Mouse (Mus musculus): ENCODE data around the gene Herc6. TPM values are rescaled to one million over a fixed set of nuclear protein-coding genes. Genes with fewer than 3 reads are reported as not detected.
A peak's percentile ranks its signal among the peaks of the same experiment; 100 is the strongest.

Herc6 gene
- polyA plus RNA-seq (2012; rRNA removed): 10.6 and 10.9 TPM in 2 replicates

DNA sequence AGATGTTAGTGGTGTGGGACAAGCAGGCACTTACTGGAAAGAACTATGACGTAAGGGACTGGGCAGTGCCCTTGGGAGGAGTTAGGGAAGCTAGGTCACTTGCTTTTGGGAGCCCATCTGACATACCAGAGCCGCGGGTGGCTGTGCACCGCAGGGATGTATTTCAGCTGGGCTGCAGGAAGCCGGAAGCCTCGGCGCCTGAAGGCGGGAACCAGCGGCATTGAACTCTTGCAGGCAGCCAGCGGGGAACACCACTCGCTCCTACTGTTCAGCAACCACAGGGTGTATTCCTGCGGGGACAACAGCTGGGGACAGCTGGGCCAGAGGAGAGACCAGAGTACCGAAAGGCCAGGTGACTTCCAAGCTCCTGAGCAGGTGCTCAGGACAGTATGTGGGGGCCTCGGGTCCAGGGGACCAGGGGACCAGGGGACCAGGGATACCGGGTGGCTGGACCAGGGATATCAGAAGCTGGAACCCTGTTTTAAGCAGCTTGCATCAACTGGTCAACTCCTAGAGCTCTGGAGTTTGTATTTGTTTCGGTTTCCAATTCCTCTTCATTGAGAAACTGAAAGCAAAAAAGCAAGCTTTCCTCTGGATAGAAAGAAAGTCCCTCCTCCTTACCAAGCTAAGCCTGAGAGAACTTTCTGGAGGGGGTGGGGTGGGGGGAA, at the start of gene Herc6:
Herc6 (plus strand) TSS at position 120 of the 668 bp plus-strand sequence.
- TF ChIP-seq CTCF (IDR thresholded peaks at IDR 0.05; ENCODE audit: extremely low read depth, insufficient read depth, low read length) (no peak), POLR2A (IDR thresholded peaks at IDR 0.05; ENCODE audit: extremely low read depth, insufficient read depth, low read length) (0 out of 2 replicates have a peak, but pooled peaks have one; percentile 53)
- H3K27ac ChIP-seq (ENCODE audit: insufficient read depth, low read length): peak within 1 kb of the TSS; percentile 72

DNA sequence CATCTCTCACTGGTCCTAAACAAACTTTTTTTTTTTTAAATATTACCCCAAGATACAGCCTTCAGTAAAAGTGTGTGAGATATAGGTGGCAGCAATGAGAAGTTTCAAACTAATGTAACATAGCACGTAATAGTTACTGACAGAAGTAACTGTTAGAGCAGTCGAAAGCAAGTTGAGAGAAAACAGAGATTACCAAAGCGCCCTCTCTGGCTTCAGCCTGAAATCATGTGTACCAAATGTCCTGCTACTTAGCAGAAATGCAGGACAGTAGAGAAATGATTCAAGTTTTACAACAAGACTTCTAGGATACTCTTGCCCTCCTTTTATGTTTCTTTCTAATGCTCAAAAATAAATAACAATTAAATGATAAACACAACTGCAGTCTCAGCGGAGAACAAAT, 49.8 kb upstream of the Herc6 start:
- Histone ChIP-seq H3K4me1 (ENCODE audit: control insufficient read depth, insufficient read depth, low read length) (peaks cover 4% of the 10 kb centered on the region), H3K4me3 (ENCODE audit: insufficient read depth, low read length) (no peak overlapping the region), H3K27ac (ENCODE audit: insufficient read depth, low read length) (no peak overlapping the region)
- TF ChIP-seq POLR2A (IDR thresholded peaks at IDR 0.05; ENCODE audit: extremely low read depth, insufficient read depth, low read length): no peak
- no peak for TF ChIP-seq CTCF (IDR thresholded peaks at IDR 0.05; ENCODE audit: extremely low read depth, insufficient read depth, low read length)

More for the DNA sequence above, at the start of gene Herc6:
- Histone ChIP-seq H3K4me3 (ENCODE audit: insufficient read depth, low read length) (peak within 1 kb of the TSS; percentile 43), H3K4me1 (ENCODE audit: control insufficient read depth, insufficient read depth, low read length) (no peaks in the 10 kb centered on the region)

DNA sequence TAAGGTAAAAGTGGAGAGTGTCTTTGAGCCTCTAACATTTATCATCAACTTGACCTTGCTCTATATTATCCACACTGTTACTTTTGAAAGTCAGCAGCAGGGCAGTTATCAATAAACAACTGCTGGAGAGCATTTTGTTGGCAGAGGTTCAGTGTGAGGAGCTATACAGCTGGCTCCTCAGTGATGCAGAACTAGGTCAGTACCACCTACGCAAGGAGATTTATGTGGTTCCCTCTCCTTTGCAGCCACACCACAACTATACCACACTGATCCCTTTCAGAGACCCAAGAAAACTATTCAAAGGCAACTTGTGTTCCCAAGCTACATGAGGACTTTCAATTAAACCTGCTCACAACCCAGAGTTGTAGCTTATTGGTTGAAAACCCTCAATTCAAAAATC, 49.4 kb upstream of the Herc6 start:
- TF ChIP-seq POLR2A (IDR thresholded peaks at IDR 0.05; ENCODE audit: extremely low read depth, insufficient read depth, low read length): no peak
- TF ChIP-seq CTCF (IDR thresholded peaks at IDR 0.05; ENCODE audit: extremely low read depth, insufficient read depth, low read length): no peak
- Histone ChIP-seq H3K27ac (ENCODE audit: insufficient read depth, low read length) (no peak overlapping the region), H3K4me3 (ENCODE audit: insufficient read depth, low read length) (no peak overlapping the region), H3K4me1 (ENCODE audit: control insufficient read depth, insufficient read depth, low read length) (peaks cover 4% of the 10 kb centered on the region)

DNA sequence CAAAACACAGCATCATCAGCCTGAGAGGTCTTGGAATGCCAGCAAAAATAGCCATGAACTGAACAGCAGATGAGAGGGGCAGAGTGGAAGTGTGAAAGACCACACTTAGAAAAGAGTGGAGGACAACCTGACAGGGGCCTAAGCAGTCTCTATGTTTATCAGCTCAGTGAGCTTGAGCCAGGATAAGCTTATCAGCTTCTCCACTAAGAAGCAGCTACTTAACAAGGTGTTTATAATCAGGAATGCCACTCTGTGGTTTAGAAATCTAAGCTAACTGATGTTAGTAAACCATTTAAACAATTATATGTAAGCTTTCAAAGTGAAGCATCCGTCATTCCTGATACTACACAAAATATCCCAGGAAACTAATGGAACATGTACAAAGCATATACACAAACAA, 48.8 kb upstream of the Herc6 start:
- H3K27ac ChIP-seq (ENCODE audit: insufficient read depth, low read length): no peak overlapping the region
- no peak overlapping the region for H3K4me3 ChIP-seq (ENCODE audit: insufficient read depth, low read length)

DNA sequence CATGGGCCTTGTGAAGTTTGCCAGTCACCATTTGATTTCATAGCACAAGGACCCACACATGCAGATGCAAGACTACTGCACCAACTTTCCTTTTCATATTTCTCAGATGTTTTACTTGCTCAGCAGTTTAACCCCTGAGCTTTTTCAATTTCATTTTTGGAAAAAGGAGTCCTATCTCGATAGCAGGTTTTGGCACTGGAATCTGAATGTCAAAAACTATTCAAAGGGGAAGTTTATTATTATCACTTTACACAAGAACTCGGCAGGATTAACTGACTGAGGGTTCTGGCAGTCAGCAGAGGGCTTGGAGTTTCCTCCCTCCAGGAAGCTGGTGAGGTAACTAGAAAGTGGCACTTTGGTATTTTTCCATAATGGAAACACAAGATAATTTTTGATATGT, 47.4 kb upstream of the Herc6 start:
- TF ChIP-seq CTCF (IDR thresholded peaks at IDR 0.05; ENCODE audit: extremely low read depth, insufficient read depth, low read length): no peak
- no peak for TF ChIP-seq POLR2A (IDR thresholded peaks at IDR 0.05; ENCODE audit: extremely low read depth, insufficient read depth, low read length)
- peaks cover 4% of the 10 kb centered on the region for H3K4me1 ChIP-seq (ENCODE audit: control insufficient read depth, insufficient read depth, low read length)
- H3K27ac ChIP-seq (ENCODE audit: insufficient read depth, low read length): no peak overlapping the region
- peak overlapping the region; percentile 82 for H3K4me3 ChIP-seq (ENCODE audit: insufficient read depth, low read length)

More for the DNA sequence above, 48.8 kb upstream of the Herc6 start:
- H3K4me1 ChIP-seq (ENCODE audit: control insufficient read depth, insufficient read depth, low read length): peaks cover 4% of the 10 kb centered on the region
- no peak for TF ChIP-seq POLR2A (IDR thresholded peaks at IDR 0.05; ENCODE audit: extremely low read depth, insufficient read depth, low read length)
- no peak for TF ChIP-seq CTCF (IDR thresholded peaks at IDR 0.05; ENCODE audit: extremely low read depth, insufficient read depth, low read length)

DNA sequence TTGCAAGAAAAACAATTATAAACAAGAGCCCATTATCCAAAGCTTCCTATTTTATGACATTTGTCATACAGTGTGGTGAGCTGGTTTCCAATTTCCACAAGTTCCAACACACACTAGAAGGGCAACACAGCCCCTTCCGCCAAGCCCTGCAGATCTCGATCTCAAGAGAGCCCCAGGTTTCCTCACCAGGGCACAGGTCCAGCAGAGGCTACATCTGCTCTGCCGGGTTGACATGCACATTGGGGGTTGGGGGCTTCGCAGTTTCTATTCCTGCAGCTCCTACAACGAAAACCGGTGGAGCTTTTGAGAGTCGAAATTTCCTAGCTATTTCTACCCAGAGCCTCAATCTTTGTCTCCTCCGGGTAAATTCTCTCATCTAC, 46.6 kb upstream of the Herc6 start:
- Histone ChIP-seq H3K4me3 (ENCODE audit: insufficient read depth, low read length) (peak overlapping the region; percentile 82), H3K4me1 (ENCODE audit: control insufficient read depth, insufficient read depth, low read length) (peaks cover 4% of the 10 kb centered on the region), H3K27ac (ENCODE audit: insufficient read depth, low read length) (peak overlapping the region; percentile 70; the same call in 1 of the 2 replicates)
- TF ChIP-seq POLR2A (IDR thresholded peaks at IDR 0.05; ENCODE audit: extremely low read depth, insufficient read depth, low read length): no peak
- TF ChIP-seq CTCF (IDR thresholded peaks at IDR 0.05; ENCODE audit: extremely low read depth, insufficient read depth, low read length): no peak

DNA sequence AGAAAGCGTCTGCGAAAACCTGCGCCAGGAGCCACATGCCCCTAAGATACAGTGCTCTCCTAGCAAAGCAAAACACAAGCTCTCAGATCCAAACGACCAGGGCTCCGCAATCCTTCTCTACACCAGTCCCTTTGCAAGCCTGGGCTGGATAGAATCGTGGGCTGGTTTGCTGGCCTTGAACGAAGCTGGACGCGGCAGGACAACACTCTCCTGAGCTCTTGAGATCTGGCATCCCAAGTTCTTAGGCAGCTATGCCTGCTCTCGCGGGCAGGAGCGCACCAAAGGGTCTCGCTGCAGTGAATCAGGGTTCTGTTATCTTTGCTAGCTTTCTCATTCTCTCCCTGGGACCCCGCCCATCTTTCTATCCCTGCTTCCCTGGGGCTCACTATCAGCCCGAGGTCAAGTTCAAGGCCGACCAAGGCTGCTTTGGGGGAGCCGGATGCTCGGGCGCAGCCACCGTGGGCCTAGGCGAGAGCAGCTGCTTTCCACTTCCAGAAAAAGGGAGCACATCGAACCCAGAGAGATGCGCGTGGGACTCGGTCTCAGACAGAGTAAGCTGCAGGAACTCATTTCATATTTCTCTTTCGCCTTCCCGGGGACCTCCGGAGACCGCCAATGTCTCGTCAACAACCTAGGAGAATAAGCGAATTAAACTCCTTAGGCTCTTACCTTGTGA, 46.1 kb upstream of the Herc6 start:
- peaks cover 4% of the 10 kb centered on the region for H3K4me1 ChIP-seq (ENCODE audit: control insufficient read depth, insufficient read depth, low read length)
- peak overlapping the region; percentile 82 for H3K4me3 ChIP-seq (ENCODE audit: insufficient read depth, low read length)
- TF ChIP-seq CTCF (IDR thresholded peaks at IDR 0.05; ENCODE audit: extremely low read depth, insufficient read depth, low read length): no peak
- H3K27ac ChIP-seq (ENCODE audit: insufficient read depth, low read length): peak overlapping the region; percentile 70

DNA sequence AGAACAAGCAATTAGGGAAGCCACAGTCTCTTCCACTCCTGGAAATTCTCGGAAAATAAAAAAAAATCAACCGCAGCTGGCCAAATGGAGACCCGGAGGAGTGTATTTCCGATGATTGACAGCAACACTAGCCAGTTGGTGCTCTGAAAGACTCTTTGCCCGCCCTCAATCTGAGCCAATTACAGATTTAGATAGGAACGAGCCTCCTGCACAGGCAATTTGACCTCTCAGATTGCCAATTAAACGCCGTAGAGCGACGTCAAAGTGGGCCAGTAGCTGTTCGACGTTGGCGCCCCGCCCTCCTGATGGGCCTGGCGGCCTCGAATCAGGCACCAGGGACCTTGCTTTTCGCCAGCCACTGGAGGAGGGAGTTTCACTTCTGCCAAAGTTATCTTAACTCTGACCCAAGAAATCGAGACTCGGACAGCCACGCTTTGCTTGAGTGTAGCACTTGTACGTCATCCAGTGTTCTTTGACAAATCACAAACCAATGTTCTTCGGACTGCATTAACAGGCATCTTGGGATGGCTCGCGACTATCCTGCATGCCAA, 45.3 kb upstream of the Herc6 start, which contains the start of gene Ppm1k:
Ppm1k (minus strand) TSS at position 83 of the 551 bp plus-strand sequence.
- TF ChIP-seq CTCF (IDR thresholded peaks at IDR 0.05; ENCODE audit: extremely low read depth, insufficient read depth, low read length) (no peak), POLR2A (IDR thresholded peaks at IDR 0.05; ENCODE audit: extremely low read depth, insufficient read depth, low read length) (peak; percentile 33; the same call in 1 of the 2 replicates)
- Histone ChIP-seq H3K4me3 (ENCODE audit: insufficient read depth, low read length) (peak within 1 kb of the TSS; percentile 82), H3K27ac (ENCODE audit: insufficient read depth, low read length) (peak within 1 kb of the TSS; percentile 70), H3K4me1 (ENCODE audit: control insufficient read depth, insufficient read depth, low read length) (peaks cover 4% of the 10 kb centered on the region)

DNA sequence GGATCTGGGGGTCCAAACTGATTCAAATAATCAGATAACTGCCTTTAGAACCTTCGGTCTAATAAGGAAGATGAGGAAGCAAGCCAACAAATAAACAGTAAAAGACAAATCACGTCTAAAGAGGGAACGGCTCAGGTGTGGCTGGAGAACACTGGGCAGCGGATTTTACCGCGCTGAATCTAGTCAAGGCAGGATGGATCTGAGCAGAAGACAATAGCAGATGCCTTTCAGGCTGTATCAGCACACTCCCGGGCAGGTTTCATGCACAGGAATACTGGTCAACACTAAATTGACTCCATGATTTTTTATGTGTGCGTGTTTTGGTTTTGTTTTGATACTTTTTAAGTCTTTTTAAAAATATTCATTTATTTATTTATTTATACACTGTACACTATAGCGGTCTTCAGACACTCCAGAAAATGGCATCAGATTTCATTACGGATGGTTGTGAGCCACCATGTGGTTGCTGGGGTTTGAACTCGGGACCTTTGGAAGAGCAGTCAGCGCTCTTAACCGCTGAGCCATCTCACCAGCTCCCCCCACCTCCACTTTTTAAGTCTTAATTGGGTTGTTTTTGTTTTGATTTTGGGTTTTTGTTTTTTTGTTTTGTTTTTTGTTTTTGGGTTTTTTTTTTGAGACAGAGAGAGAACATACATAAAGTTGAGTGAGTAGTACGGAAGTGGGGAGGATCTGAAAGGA, 44.7 kb upstream of the Herc6 start:
- no peak for TF ChIP-seq CTCF (IDR thresholded peaks at IDR 0.05; ENCODE audit: extremely low read depth, insufficient read depth, low read length)
- no peak for TF ChIP-seq POLR2A (IDR thresholded peaks at IDR 0.05; ENCODE audit: extremely low read depth, insufficient read depth, low read length)
- Histone ChIP-seq H3K27ac (ENCODE audit: insufficient read depth, low read length) (0 out of 2 replicates have a peak overlapping the region, but pooled peaks have one; percentile 15), H3K4me3 (ENCODE audit: insufficient read depth, low read length) (peak overlapping the region; percentile 82), H3K4me1 (ENCODE audit: control insufficient read depth, insufficient read depth, low read length) (peaks cover 4% of the 10 kb centered on the region)

Measured in cortical plate, adult 2 months (tissue).